ENCODE assay signal across 17 mouse cellular contexts in genomic region chr15:78704007-78704406, GRCm38 (mm10). TPM values are rescaled to one million over a fixed set of nuclear protein-coding genes. Genes with fewer than 3 reads are reported as not detected.
"Had no signal": no experiment of that assay in that cellular context is flagged by ENCODE, and none has a peak within 500 bp of the region (broad histone marks: within the 10 kb centered on the region; RNA-seq: fewer than 3 reads in every experiment).

No protein-coding gene starts in this region.

- H3K9me3 ChIP-seq: limb, embryonic 15.5 days; liver, embryonic 12.5 days; megakaryocyte, embryonic 14.5 days; neural tube, embryonic 15.5 days; stomach, embryonic 15.5 days had no signal

- H3K4me3 ChIP-seq: limb, embryonic 15.5 days; liver, embryonic 12.5 days; megakaryocyte, embryonic 14.5 days; neural tube, embryonic 15.5 days; stomach, embryonic 15.5 days had no signal

- ATAC-seq: intestine, postnatal 0 days; liver, embryonic 12.5 days had no signal

- H3K27me3 ChIP-seq: neural tube, embryonic 15.5 days; stomach, embryonic 15.5 days had no signal

- H3K4me2 ChIP-seq: limb, embryonic 15.5 days; liver, embryonic 12.5 days; lung, embryonic 14.5 days; midbrain, embryonic 11.5 days; neural tube, embryonic 15.5 days; stomach, embryonic 15.5 days had no signal

- H3K4me1 ChIP-seq: limb, embryonic 15.5 days; liver, embryonic 12.5 days; stomach, embryonic 15.5 days had no signal

- H3K27ac ChIP-seq: kidney, postnatal 0 days; limb, embryonic 15.5 days; liver, embryonic 12.5 days; neural tube, embryonic 15.5 days; stomach, embryonic 15.5 days had no signal

- H3K9ac ChIP-seq: limb, embryonic 15.5 days; liver, embryonic 12.5 days; lung, embryonic 14.5 days; neural tube, embryonic 15.5 days; stomach, embryonic 15.5 days had no signal

- DNase-seq: kidney, adult 9 months; kidney, postnatal 36 days; left cerebral cortex, postnatal 4 days; lung, embryonic 14.5 days; lung, postnatal 4 days; right cerebral cortex, postnatal 14 days; thymus, adult 2 months; thymus, postnatal 25 days had no signal

- H3K36me3 ChIP-seq: limb, embryonic 15.5 days; liver, embryonic 12.5 days; neural tube, embryonic 15.5 days; stomach, embryonic 15.5 days had no signal

RNA-seq across cellular contexts. Expression of gene Elfn2, which starts 14.6 kb away (rescaled TPM):
- polyA plus RNA-seq: liver, embryonic 12.5 days; liver, embryonic 16.5 days had no signal
